Mouse (Mus musculus): ENCODE data around the gene Rps21. TPM values are rescaled to one million over a fixed set of nuclear protein-coding genes. Genes with fewer than 3 reads are reported as not detected.

The Rps21 gene
- polyA plus RNA-seq, 1 experiment from 2014 or later = 560 TPM

DNA sequence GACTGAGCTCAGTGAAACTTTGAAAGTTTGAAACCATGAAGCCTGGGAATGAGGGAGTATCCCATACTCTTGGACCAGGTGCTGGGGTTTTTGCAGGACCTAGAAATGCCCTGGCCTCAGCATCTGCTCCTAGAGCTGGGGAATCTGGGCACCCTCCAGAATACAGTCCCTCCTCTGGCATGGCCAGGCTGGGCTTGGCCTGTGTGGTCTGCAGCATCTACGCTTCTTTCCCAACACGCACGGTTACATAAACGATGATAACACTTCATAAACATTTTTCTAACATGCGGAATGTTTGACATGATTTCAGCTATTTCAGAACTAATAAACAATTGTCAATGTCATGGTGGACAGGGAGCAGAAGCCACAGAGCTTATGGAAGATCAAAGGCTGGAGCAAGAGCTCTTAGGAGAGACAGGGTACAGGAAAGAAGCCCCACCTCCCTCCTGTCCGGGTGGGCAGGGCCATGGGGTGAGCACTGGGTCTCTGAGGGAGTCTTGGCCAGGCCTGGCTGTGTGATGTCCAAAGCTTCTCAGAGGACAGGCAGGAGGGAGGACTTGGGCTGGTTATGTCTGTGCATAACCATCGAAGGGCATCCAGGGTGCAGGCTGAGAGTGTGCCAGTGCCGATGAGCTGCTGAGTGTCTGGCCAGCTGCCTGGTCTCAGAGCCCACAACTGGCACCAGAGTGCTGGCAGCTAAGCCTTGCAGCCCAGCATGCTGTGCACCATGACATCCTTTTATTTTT lies 49.4 kb downstream of the Rps21 start:
- no peak for DNase-seq (ENCODE audit: extremely low spot score, low spot score)
- no peaks in the 10 kb centered on the region for H3K27me3 ChIP-seq (ENCODE audit: poor library complexity, severe bottlenecking)
- whole genome bisulfite sequencing = 92% methylated on average over 8 of the region's 8 CpGs
- no peak overlapping the region for H3K27ac ChIP-seq
- no peaks in the 10 kb centered on the region; the same call in 1 of the 2 replicates for H3K9me3 ChIP-seq
- H3K36me3 ChIP-seq (replicated peaks) = no peaks in the 10 kb centered on the region
- no peaks in the 10 kb centered on the region for H3K4me1 ChIP-seq
- H3K4me3 ChIP-seq = no peak overlapping the region

DNA sequence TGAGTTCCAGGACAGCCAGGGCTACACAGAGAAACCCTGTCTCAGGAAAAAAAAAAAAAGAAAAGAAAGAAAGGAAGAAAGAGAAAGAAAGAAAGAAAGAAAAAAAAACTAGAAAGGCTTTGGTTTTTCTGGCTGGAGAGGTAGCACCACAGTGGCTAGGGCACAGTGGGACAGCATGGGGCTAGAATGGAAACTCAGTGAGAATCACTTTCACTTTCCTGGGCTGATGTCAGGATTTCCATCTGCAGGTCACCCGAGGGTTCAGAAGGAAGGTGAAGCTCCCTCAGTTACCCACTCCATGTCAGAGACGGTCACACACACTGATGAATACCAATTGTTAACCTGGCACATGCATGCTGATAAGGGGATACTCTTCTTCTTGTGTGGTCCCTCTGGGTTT lies 50.5 kb downstream of the Rps21 start:
- 63% methylated on average over 2 of the region's 2 CpGs for WGBS
- no peak for DNase-seq (ENCODE audit: extremely low spot score, low spot score)
- Histone ChIP-seq H3K4me1 (no peaks in the 10 kb centered on the region), H3K36me3 (replicated peaks) (no peaks in the 10 kb centered on the region), H3K4me3 (no peak overlapping the region), H3K27me3 (ENCODE audit: poor library complexity, severe bottlenecking) (no peaks in the 10 kb centered on the region), H3K9me3 (no peaks in the 10 kb centered on the region; the same call in 1 of the 2 replicates), H3K27ac (no peak overlapping the region)

Small RNA genes lying within 50 kb of the gene (microRNA-seq; reads per million reads assigned to microRNA genes)
- gene Mir3091 = 4.8 reads per million, percentile 12 among the genes with 10 or more reads in this experiment

Other genes starting within 250 kb of the Rps21 start
- 8.5 and 8.9 TPM in 2 replicates for gene Lsm14b, start 232.4 kb upstream of the Rps21 start, polyA plus RNA-seq (2016; fragmentation: Nextera tagmentation; extraction: Ambion mirVana)
- 856 and 905 TPM in 2 replicates for gene Psma7, start 214.9 kb upstream of the Rps21 start, polyA plus RNA-seq (2016; fragmentation: Nextera tagmentation; extraction: Ambion mirVana)
- gene Ss18l1, start 214.9 kb upstream of the Rps21 start, polyA plus RNA-seq (2016; fragmentation: Nextera tagmentation; extraction: Ambion mirVana) = 7.0 TPM in 2 replicates
- gene Mtg2, start 186.8 kb upstream of the Rps21 start, polyA plus RNA-seq (2016; fragmentation: Nextera tagmentation; extraction: Ambion mirVana) = 34.0 and 35.2 TPM in 2 replicates
- 1.1 and 1.3 TPM in 2 replicates for gene Hrh3, start 152.9 kb upstream of the Rps21 start, polyA plus RNA-seq (2016; fragmentation: Nextera tagmentation; extraction: Ambion mirVana)
- 23.9 and 26.2 TPM in 2 replicates for gene Osbpl2, start 138.1 kb upstream of the Rps21 start, polyA plus RNA-seq (2016; fragmentation: Nextera tagmentation; extraction: Ambion mirVana)
- gene Adrm1, start 85.9 kb upstream of the Rps21 start, polyA plus RNA-seq (2016; fragmentation: Nextera tagmentation; extraction: Ambion mirVana) = 271 and 281 TPM in 2 replicates
- 10.7 and 11.2 TPM in 2 replicates for gene Lama5, start 31.5 kb upstream of the Rps21 start, polyA plus RNA-seq (2016; fragmentation: Nextera tagmentation; extraction: Ambion mirVana)
- gene Cables2, start 16.1 kb downstream of the Rps21 start, polyA plus RNA-seq (2016; fragmentation: Nextera tagmentation; extraction: Ambion mirVana) = 9.2 and 12.0 TPM in 2 replicates
- 0.32 and 0.35 TPM in 2 replicates for gene Rbbp8nl, start 32.5 kb downstream of the Rps21 start, polyA plus RNA-seq (2016; fragmentation: Nextera tagmentation; extraction: Ambion mirVana)
- 0.15 TPM in 1 of 2 replicates, not detected in the other for gene Gata5, start 77.3 kb downstream of the Rps21 start, polyA plus RNA-seq (2016; fragmentation: Nextera tagmentation; extraction: Ambion mirVana)
- gene Slco4a1, start 198.9 kb downstream of the Rps21 start, polyA plus RNA-seq (2016; fragmentation: Nextera tagmentation; extraction: Ambion mirVana) = 4.9 and 6.9 TPM in 2 replicates
- not detected in 2 replicates for gene Ntsr1, start 242.6 kb downstream of the Rps21 start, polyA plus RNA-seq (2016; fragmentation: Nextera tagmentation; extraction: Ambion mirVana)

Data from forebrain, embryonic 10.5 days (tissue).